Mouse (Mus musculus): ENCODE data around the gene Klhdc4.
A peak's percentile ranks its signal among the peaks of the same experiment; 100 is the strongest.

The Klhdc4 gene

DNA sequence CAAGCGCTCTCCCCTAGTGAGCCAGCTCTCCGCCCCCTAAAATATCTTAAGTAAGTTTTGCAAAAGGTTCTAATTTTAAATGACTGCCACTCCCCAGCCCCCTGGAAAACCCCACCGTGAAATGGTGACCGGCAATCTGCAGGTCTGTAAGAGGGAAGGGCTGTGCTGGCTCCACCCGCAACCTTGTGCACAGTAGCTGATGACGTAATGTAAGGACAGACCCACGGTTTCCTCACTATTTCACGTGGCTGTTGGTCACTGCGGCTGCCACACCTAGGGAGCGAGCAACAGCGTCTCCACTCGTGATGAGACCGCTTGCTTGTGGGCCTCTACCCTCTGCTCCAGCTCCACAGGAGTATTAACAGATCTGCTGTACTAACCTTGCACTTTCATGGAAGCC lies 23.2 kb downstream of the Klhdc4 start:
- DNase-seq, result peak in 1 of 2 experiments; percentile 45

DNA sequence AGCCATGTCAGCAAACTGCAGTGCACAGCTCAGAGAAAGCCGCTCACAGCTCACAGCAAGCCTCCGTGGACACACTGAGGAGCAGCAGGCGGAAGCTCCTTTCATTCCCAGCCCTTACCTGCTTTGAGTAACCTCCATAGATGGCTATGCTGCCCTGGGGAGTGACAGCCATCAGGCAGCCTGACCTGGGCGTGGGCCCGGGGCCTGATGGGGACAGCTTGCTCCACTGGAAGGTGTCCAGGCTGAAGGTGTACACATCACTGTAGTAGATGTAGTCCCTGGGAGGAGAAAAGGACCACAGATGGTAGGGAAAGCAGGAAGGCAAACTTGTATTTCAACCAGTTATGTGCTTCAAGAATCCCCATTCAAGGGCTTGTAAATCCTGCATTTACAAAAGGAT lies 24.5 kb downstream of the Klhdc4 start:
- DNase-seq, result no peak

DNA sequence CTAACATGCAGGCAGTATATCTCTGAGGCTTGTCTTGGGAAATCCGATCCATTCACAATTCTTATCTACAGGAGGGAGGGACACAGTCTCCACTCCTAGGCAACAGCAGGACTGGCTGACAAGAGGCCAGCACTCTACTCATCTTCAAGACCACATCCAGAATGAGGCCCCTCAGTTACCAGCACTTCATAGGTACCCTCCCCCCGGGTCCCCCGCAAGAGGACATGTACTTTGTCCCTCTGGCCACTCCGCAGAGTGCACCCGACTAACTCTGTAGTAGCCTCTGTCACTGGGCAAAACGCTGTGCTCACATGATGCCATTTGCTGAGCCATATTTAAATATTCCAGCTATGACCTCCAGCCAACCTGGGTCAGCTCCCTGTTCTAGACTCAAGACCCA lies 31.0 kb downstream of the Klhdc4 start:
- DNase-seq, result no peak

DNA sequence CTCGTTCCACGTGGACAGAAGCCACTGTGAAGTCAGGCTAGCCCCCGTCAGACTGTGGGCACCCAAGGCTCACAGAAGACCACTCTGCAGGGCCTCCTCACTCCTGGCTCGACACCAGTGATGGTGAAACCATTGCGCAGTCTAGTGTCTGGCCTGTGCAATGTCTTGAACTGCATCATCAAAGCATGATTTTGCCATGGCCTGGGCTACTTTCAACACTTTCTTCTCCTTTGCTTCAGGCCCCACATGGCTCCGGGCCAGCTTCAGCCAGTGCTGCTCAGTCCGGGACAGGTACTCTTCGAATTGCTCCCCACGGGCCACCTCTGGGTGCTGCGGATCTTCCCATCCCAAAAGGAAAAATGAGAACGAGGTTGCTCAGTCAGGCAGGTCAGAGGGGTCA lies 33.0 kb downstream of the Klhdc4 start:
- peak; percentile 39 to 41 for DNase-seq

DNA sequence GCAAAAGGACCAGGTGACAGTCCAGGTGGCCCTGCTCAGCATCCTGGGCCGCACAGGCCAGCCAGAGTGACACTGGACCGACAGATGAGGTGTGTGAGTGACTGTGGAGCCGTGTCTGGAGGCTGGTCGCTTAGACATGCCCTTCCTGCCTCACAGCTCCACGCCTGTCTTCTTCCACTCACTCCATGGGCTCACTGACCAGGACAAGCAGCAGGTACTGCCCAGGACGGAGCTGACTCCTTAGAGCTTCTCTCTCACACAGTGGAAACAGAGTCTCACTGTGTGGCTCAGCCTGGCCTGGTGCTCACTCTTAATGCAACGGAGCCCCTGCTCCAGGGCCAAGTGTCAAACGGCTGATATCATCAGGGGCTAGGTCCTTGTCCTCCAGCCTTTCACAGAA lies 33.9 kb downstream of the Klhdc4 start:
- no peak for DNase-seq

DNA sequence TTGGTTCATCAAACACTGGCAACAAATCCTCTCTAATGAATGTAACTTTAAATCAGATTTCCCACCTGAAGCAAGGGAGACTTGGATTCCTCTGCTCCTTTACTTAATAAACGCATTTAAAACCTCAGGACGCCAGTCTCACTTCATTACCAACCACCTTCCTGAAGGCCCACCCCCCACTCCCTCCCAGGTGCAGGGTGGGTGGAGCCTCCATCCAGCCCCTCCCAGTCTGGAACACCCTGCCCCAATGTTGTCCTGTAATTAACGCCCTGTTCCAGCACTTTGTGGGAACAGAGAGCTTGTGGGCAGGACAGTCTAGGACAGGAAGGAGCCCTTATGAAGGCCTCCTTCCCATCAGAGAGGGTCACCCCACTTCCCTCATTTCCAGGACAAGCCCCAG lies 35.2 kb downstream of the Klhdc4 start:
- DNase-seq, result no peak

DNA sequence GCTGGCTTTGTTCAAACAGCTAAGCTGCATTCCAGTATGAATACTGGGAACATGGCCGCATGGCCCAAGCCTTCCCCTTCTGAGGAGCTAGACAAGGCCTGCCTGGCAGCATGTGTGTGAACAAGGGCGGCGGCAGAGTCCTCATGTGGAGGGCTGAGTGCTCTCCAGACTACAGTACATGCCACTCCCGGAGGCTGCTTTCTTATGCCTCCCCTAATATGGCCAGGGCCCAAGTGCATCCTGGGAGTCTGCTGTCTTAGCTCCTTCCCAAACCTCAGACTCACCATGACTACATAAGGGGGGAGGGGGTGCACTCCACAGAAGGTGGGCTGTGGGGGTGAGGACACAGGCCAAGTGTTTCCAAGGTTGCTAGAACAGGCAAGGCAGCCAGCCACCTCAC lies 36.7 kb downstream of the Klhdc4 start:
- peak; percentile 59 to 83 for DNase-seq

DNA sequence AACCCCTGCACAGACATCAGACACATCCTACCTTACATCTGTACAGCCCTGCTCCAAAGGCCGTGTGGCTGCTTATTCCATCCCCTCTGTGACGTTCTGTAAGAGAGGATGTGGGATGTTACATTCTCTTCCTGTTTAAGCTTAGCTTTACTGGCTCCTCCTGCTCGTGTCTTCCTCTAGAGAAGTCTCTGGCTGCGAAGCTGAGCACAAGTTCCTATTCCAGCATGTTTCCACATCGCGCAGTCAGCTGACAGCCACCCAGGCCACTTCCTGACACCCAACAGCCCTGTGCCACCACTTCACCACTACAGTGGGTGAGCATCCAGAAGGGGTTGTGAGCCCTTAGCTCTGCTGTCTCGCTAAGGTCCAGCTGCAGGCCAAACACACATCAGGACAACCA lies 37.2 kb downstream of the Klhdc4 start:
- DNase-seq, result peak; percentile 65 to 71

DNA sequence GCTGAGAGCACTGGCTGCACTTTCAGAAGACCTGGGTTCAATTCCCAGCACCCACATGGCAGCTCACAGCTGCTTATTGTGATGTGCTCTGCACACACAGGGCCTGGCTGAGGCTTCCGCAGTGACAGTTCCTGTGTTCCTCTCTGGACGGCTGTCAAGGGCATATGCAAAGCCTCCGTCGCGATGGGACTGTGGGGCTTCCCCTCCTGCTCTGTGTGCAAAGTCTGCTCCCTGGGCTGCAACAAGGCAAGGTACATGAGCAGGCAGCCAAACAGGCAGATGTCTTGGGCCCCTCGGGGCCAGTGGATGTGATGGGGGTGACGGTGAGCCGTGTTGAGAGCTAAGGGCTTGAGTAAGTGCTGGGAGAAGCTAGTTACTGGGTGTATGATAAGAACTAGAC lies 40.6 kb downstream of the Klhdc4 start:
- DNase-seq, result no peak

DNA sequence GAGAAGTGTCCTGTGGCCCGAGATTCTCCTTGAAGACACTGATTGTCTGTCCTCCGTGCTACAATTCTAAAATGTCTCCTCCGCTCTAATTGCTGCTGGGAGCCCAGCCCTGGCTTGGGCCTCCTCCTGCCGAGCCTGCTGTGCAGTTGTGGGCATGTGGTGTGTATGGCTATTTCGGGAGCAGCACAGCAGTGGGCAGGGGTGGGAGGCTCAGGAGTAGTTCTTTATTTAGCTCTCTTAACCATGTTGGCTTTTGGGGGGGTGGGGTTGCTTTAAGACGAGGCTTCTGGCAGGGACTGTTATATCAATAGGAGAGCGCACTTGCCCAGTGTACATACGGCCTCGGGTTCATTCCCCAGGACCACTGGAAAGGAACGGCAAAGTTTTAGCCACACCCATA lies 42.8 kb downstream of the Klhdc4 start:
- DNase-seq, result no peak

DNA sequence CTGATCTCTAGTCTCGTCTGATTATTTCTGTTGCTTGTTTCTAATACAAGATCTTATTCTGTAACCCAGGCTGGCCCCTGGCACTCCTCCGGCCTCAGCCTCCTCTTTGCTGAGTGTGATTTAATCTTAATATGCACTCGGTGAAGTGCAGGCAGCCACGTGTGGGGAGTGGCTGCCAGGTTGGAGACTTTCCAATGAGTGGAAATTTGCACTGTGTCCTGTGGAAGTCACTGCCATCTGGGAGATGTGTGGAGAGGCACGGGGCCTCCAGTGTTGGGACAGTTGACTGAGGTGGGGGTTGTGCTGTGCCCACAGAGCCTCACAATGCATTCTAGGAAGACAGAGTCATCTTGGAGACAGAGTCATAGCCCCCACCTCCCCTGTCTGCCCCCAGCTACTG lies 46.9 kb downstream of the Klhdc4 start:
- DNase-seq, result no peak

DNA sequence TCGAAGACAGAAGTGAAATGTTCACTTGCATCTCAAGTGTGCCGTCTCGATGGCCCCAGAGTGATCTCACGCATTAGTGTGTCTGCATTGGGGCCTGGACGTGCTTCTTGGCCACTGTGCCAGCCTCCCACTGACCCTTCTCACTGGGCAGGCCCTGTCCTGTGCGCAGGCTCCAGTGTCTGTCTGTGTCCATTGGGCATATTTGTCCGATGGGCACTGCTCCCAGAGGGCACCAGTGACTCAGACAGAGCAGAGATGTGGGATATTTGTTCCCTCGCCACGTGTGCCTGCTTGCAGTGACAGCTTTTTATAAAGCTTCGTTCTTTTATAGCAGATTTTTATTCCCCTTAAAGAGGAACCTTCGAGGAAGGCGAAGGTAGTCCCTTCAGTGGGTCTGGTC lies 55.5 kb downstream of the Klhdc4 start:
- DNase-seq, result no peak

DNA sequence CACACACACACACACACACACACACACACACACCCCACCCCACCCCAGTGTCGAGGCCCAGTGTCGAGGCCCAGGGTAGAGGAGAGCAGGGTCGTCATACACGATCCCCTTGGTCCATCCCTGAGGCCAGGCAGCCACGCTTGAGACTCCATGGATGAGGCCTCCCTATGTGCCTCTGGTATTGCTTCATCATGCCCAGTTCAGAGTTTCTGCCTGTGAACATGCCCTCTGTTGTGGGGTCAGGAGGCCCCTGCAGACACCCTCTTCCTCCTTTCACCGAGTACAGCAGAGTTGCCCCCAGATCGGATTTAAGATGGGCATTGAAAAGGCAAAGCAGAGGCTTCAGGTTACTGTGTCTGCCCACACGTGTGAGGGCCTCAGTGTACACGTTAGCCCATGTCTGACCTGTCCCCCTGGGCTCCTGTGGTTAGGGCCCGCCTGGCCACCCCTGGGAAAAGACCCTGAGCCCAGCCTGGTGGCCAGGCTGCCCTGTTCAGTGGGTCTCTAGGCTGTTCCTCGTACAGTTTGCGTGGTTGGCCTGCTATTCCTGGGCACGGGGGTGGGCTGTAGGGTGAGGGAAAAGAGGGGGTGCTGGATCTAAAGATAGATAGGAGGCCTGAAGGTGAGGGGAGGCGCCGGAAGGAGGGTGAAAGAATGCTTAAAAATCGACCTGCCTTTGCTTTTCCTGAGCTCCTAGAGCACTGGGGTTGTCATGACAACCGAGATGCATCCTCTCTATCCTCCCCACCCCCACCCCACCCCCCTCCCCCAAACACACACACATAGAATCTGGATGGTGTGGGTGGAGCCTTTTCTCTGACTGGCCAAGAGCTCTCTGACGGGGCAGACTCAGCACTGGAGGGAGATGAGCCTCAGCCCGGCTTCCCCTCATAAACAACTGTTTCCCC lies 58.3 kb downstream of the Klhdc4 start:
- no peak for DNase-seq

DNA sequence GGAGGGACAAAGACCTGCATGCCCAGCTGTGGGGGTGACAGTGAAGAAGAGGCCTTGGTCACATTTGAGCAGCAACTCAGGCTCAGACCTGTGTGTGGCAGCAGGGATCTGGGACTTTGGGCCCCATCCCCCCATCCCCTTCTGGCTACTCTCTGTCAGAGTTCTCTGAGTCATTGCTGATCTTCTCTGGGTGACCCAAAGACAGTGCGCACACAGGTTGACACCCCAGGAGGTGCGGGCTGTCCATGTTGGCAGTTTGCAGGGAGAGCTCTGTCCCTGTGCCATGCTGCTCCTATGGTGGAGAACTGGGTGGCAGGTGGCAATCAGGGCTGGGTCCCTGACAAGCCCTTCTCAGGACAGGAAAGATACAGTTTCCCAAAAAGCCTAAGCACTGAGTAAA lies 59.7 kb downstream of the Klhdc4 start:
- DNase-seq, result no peak

DNA sequence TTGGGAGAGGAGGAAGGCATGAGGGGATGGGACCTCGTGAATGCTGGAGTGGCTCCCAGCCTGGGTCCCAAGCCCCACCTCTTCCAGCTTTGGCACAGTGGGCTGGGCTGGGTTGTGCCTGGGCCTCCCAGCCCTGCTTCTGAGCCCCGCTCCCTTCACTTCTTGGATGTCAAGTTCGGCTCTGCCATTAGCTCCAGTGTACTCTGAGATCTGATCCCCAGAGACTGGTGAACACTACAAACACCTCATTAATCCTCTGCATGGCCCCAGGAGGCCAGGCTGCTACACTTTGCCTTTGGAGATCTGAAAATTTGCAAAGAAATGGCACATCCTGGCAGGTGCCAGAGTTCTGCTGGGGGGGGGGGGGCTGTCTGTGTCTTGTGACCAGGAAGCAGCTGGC lies 60.3 kb downstream of the Klhdc4 start:
- peak in 1 of 2 experiments; percentile 39 for DNase-seq

DNA sequence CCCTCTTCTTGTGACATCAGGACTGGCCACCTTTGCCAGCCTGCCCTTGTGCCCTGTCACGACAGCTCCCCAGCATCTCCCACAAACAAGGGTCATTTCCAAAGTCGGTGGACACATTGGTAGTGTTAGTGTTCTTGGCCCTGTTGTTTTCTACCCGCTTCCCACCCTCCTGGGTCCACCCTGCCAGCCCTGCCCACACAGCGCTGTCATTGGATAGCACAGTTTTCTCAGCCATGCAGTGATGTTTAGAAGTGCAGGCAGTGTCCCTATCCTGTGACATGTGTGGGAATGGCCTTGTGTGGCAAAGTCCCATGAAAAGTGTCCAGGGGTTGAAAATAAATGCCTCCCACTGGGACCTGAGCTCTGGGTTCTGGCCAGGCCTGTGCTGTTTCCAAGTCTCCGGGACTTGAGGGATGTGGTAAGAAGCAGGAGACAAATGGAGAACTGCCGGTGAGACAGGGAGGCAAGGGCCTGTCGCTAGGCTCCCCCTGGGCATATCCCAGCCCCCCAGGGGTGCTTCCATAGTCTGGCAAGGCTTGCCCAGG lies 63.7 kb downstream of the Klhdc4 start:
- no peak for DNase-seq

DNA sequence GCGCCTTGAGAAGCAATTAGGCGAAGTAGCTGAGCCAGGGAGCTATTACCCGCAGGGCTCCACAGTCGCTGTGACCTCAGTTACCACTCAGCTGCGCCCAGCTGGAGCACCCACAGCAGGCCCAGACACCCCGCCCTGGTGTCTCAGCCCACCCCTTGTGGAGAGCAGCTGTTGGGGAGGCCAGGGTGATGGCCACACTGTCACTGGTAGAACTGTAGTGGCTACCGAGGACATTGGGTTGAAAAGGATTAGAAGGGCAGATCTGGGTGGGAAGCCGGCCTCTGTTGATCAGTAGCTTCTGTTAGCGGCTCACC lies 65.7 kb downstream of the Klhdc4 start:
- DNase-seq, result no peak

DNA sequence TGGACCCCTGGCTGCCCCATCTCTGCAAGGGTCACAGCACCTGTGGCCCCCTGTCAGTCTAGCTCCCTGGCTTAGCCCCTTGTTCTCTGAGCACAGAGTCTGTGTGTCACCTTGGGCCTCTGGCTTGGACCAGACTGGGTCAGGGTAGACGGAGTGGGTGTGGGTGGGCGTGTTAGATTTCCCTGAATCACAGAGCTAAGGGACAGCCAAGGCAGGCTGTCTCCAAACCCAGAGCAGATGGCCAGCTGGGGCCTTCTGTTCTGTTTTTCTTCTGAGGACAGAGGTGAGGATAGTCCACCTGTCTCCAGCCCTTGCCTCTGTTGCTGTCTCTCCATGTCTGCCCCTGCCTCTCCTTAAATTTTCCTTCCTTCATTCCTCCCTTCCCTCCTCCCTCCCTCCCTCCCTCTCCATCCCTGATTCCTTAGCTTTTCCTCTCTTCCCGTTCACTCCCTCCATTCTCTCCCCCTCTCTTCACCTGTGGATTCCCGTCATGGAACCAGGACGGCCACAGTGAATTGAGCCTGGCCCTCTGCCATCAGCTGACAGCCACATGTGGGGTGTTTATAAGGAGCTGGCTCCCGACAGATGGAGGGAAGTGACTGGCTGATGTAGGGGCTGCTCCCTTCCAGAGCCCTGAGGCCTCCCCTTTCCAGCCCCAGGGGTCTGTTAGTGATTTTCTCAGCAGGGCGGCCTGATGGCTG lies 66.2 kb downstream of the Klhdc4 start:
- no peak for DNase-seq

DNA sequence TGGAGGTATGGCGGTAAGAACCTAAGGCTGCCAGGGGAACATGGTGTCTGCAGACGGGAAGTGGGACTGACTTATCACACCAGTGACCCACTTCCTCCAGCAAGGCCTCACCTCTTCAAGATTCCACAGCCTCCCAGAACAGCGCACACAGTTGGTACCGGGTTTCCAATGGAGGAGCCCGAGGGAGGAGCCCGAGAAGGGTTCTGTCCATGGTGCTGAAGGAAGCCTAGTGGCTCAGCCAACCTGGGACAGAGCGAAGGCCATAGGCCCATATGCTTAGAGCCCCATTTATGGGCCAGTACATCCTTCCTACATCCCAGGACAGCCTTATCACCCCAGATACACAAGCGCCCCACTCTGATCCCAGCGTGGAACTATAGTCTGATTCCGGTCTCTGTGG lies 67.9 kb downstream of the Klhdc4 start:
- peak in 1 of 2 experiments; percentile 39 for DNase-seq

DNA sequence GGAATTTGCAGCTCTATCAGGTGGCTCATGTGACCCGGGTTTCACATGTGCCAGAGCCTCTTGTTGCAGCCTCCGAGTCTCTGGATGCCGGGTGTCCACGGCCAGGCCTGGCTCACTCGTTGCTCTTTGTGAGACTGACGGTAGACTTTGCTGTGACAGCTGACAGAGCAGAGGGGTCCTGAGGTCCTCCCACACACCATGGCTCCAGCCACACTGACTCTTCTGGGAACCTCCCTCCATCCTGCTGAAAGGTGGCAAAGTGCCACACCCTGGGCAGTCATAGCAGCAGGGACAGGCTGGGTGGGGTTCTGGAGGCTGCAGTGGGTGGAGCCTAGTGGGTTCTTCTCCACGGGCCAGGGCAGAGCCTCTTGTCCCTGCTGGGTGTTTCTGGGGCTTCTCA lies 68.9 kb downstream of the Klhdc4 start:
- no peak for DNase-seq

DNA sequence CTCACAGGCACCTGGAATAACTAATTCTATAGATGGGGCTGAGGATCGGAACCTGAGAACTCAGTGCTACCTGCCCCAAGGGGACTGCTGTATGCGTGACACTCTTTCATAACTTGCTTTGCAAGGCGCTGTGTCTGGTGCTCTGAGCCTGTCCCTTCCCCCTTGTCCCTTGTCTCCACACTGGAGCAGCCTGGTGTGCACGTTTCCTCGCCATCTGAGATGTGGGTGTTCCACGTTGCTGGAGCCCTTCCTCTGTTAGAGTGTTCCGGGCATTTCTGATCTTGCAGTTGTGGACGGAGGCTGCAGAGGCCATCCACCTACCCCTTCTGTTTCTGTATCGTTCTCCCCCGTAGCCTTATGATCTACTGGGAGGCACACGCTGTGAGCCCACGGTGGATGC lies 70.9 kb downstream of the Klhdc4 start:
- no peak for DNase-seq

DNA sequence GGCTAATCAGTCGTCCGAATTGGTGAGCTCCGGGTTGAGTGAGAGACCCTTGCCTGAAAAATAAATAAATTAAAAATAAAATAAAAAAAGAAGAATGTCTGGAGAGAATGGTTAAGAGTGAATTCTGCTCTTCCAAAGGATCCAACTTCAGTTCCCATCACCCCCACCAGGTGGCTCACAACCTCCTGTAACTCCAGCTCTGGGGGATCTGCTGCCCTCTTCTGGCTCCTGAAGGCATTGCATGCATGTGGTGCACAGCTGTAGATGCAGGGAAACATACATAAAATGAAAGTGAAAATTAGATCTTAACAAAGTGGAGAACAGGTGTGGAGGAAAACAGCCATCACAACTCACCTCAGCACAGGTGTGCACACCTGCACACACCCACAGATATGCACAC lies 78.0 kb downstream of the Klhdc4 start:
- DNase-seq, result peak; percentile 59 to 82

DNA sequence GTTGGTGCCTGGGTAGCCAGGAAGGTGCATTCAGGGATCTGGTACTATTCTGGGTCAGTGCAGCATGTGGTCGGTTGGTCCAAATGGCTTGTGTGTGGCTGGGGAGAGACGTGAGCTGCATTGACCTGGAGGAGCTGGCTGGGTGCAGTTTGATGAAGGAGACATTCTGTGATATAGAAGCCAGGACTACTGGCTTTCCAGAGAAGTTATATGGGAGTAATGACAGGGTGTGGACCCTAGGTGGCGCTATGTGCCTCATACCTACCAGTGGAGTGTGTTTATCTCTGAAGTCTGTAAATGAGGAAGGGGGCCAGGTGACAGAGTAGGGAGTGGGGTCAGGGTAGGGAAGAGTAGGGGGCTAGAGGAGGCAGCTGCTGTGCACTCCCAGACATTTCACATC lies 78.9 kb downstream of the Klhdc4 start:
- DNase-seq, result no peak

DNA sequence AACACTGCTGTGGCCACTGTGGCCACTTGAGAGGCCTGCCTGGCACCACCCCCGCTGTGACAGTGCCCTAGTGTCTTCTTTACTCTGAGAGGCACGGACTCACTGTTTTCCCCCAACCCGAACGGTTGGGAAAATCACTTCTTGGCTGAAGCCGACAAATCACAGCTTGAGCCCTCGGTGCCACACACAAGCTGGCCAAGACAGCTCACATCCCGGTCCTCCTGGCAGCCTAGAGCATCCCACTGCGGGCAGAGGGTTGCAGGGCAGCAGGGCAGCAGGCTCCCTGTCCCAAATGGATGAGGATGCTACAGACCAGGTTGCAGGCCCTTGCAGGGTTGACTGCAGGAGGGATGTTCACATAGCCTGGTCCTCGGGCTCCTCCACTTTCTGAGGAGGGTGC lies 79.9 kb downstream of the Klhdc4 start:
- no peak for DNase-seq
